Mouse (Mus musculus): ENCODE measurements around the gene Zfp414.

GRCm38 (mm10) chr17:33628621-33629486 lies at the start of gene Zfp414:
- TF ChIP-seq EP300 (IDR thresholded peaks at IDR 0.05; ENCODE audit: low read depth) (peak; percentile 64), CTCF (IDR thresholded peaks at IDR 0.05; ENCODE audit: low read depth) (no peak)
